Mouse (Mus musculus): Measurements from ENCODE around the gene Scgb1b7. TPM values are rescaled to one million over a fixed set of nuclear protein-coding genes. Genes with fewer than 3 reads are reported as not detected.
"Not testable (repeated sequence)": the region's sequence is repeated elsewhere in the genome, so short reads cannot be mapped to it uniquely, and the experiment has no call there.

Gene Scgb1b7
- not detected in 2 replicates for polyA plus RNA-seq (2016; fragmentation: Nextera tagmentation; extraction: Ambion mirVana)

DNA sequence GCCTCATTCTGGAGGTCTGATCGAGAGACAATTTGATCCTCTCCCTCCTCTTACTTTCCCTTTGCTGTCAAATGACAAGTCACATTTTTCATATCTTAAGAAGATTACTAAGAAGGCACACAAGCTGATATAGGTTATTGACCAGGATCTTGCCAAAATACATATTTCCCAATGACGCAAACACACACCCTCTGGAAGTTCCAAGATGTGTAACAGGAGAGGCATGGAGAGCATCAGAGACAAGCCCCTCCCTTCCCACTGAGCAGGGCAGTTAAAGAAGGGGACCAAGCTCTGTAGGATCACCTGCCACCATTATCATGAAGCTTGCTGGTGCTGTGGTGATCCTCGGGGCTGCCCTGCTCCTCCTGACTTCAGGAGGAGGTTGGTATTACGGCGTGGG, at the start of gene Scgb1b7:
Gene Scgb1b7, plus strand, starts transcription at position 301 of the 400 bp plus-strand sequence.
- H3K4me1 ChIP-seq; H3K4me2 ChIP-seq (replicated peaks); H3K9ac ChIP-seq; H3K27me3 ChIP-seq; H3K36me3 ChIP-seq; ATAC-seq (ENCODE audit: insufficient number of reproducible peaks, insufficient read depth, low FRiP score, low TSS enrichment); H3K27ac ChIP-seq; H3K4me3 ChIP-seq; H3K9me3 ChIP-seq: not testable (repeated sequence)
- 92% methylated on average over 4 of the region's 5 CpGs for WGBS

DNA sequence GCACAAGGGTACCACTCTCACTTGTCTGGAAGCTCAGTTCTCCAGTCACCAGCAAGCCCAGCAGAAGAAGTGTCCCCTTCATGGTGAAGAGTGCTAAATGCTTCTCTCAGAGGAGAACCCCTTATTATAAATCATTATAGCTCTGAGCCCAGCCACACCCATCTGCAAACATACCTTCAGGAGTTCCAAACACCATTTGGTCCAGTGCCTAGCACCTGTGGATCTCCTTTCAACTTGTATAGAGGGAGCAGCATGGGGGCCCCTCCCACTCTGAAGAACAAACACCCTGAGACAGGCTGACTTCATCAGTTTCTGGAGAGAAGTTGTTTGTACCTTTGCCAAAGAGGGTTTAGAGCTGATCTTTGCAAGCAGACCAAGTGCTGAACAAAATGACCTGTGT, 6.8 kb upstream of the Scgb1b7 start, which contains the start of gene Scgb2b7:
Gene Scgb2b7, minus strand, starts transcription at position 101 of the 400 bp plus-strand sequence.
- not testable (repeated sequence) for H3K4me3 ChIP-seq; H3K4me1 ChIP-seq; H3K36me3 ChIP-seq; H3K27me3 ChIP-seq; H3K27ac ChIP-seq; ATAC-seq (ENCODE audit: insufficient number of reproducible peaks, insufficient read depth, low FRiP score, low TSS enrichment); H3K9me3 ChIP-seq; H3K9ac ChIP-seq; H3K4me2 ChIP-seq (replicated peaks)

Other genes starting within 250 kb of the Scgb1b7 start
- not detected in 2 replicates for gene Scgb2b7, start 6.9 kb upstream of the Scgb1b7 start, polyA plus RNA-seq (2016; fragmentation: Nextera tagmentation; extraction: Ambion mirVana)